Mouse (Mus musculus) left cerebral cortex, adult 18-20 months (tissue): ENCODE data around the gene Oas3. TPM values are rescaled to one million over a fixed set of nuclear protein-coding genes. Genes with fewer than 3 reads are reported as not detected.
A peak's percentile ranks its signal among the peaks of the same experiment; 100 is the strongest.

ENCODE experiments used
- DNase-seq, 2 experiments: peaks; one replicate each; pipeline ENCODE4 v3.0.0; 2021 to 2022; ENCODE audit warnings: low spot score in 2 of 2, mixed read lengths in 1 of 2
- total RNA-seq, 2 experiments: library from RNA; stranded (reverse); gene quantifications; 2 replicates each; pipeline ENCODE4 v1.2.3; 2021

The Oas3 gene
- total RNA-seq, 2 experiments from 2014 or later = not detected

DNA sequence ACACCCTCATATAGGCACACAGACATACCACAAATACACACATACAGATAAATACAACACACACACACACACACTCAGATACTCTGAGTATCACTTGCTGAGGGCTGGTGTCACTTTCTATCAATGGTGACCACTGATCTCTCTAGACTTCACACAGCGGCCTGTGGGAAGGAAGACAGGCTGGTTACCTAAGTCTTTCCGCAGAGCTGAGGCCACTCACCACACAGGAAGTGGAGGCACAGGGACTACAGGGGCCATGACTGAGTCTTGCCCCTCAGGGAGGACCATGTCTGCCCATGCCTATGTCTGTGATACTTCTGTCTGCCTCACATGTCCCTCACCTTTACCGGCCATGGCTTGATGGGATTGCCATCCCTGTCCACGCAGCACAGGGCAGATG is 23.2 kb downstream of the Oas3 start:
- no peak for DNase-seq

DNA sequence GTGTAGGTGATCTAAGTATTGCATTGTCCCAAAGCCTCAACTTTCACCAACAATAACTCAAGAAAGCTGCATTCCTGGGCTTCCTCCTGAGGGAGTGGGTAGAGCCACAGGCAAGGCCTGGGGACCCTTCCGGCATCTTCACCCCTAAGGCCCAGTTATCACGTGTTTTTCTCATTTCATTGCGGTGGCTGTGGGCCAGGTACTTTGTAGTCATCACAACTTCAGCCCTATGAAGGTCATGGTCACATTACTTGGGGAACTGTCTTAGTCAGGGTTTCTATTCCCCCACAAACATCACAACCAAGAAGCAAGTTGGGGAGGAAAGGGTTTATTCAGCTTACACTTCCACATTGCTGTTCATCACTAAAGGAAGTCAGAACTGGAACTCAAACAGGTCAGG is 24.7 kb downstream of the Oas3 start:
- no peak for DNase-seq

DNA sequence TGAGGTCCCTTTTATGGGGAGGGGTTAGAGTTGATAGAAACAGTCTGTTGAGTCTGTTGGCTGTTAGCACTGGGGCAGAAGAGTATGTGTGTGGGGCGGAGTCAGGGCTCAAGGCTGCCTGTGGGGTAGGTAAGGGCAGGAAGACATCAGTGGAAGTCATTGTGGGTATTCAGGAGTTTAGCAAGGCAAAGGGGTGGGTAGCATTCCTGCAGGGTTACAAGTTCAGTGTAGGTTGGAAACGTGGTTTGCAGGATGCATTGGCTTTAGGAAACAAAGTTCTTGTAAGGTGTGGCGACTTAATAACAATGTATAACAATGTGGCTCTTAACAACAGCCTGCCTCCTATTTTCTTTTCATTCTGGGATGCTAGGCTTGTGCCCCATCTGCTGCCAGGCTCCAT is 26.3 kb downstream of the Oas3 start:
- DNase-seq = no peak

DNA sequence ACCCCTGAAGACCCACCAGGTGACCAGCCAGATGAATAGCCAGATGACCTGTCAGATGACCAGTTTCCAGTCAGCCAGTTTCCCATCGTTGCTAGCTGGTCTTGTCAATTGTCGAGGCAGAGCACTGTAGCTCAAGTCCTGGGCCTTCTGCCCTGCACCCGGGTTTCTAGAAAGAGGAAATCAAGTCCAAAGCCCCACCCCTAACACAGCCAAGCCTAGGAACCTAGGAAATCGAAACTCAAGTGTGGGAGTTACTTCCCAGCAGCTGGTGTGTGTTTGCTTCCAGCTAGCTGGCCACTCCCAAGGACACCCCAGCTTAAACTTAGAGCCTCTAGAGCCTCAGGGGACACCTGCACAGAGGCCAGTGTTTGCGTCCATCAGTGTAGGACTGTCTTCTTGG is 27.8 kb downstream of the Oas3 start, which contains the start of gene Oas2:
TSS of gene Oas2 (minus strand) at position 166 of the 400 bp plus-strand sequence.
- no peak for DNase-seq

DNA sequence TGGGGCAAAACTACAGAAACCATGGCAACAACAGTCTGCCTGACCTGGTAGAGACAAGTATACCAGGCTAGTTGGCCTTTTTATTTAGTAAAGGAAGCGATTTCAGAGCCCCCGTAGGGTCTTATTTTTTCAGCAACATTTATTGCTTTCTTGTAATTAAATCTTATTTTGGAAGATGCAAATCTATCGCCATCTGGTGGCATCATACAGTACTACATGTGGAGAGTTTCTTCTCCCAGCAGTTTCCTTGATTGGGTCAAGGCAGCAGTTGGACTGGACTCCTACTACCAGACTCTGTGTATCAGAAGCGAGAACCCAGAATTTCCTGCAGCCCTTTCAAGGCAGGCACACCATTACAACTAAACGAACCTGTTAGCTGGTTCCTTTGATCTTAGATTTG is 31.0 kb downstream of the Oas3 start:
- peak; percentile 36 to 75 for DNase-seq

DNA sequence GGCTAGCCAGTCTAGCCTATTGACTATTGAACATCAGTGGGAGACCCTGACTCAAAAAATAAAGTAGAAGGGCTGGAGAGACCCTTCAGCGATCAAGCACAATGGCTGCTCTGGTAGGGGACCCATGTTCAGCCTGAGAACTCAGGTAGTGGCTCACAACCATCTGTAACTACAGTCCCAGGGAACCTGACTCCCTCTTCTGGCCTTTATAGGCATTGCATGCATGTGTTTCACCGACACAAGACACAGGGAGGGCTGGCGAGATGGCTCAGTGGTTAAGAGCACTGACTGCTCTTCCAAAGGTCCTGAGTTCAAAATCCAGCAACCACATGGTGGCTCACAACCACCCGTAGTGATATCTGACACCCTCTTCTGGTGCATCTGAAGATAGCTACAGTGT is 35.3 kb downstream of the Oas3 start:
- DNase-seq = peak; percentile 32 to 48

DNA sequence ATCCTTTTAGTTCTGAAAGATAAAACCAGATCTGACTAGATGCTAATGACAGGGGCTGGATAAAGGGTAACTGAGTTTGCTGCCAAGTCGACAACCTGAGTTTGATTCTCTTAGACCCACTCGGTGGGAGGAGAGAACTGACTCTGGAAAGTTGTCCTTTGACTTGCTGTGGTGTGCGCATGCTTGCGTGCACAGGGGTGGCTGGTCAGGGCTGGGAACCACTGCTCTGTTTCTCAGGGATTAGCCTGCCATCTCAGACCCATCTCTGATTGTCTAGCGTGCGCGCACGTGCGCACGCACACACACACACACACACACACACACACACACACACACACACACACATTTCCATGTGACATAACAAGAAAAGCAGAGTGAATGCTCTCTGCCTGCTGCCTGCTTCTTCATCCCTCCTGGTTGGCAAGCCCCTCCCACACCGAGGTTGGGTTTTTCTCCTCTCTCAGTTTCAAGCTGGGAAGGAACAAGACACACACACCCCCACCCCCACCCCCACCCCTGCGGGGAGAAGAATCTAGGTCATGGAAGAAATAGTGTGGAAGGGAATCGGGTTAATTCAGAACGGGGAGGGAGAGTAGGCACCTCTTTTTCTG is 43.0 kb downstream of the Oas3 start:
- no peak for DNase-seq

DNA sequence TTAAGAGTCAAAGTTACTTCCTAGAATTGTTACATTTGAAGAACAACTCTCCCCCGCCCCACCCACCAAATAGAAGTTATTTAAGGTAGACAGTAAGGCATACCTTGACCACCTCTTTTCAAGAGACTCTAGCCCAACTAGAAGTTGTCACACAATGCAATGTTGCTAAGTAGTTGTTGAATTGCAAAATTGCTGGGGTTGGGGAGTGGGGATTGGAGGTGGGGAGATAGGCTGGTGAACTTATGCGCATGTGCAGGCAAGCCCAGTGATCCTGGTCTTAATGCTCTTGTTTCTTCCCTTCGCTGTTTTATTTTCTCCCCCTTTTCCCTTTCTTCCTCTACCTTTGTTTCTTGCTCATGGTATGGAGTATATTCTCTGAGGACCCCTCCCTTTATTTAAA is 43.8 kb downstream of the Oas3 start:
- DNase-seq = no peak

DNA sequence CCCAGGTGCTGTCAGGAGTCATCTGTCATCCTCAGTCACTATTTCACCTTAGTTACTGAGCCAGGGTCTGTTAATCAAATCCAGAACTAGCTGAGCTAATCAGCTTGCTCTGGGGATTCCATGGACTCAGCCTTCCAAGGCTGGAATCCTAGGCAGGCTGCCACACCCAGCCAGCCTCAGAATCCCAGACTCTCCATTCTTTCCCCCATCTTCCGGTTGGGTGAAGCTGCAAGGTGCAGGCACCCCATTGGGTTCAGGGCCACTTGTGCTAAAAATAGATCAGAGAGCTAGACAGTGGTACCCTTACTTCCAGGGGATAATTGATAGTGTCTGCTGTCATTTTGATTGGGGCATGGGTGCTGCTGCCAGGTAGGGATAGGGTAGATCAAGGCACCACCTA is 44.7 kb downstream of the Oas3 start:
- no peak for DNase-seq

DNA sequence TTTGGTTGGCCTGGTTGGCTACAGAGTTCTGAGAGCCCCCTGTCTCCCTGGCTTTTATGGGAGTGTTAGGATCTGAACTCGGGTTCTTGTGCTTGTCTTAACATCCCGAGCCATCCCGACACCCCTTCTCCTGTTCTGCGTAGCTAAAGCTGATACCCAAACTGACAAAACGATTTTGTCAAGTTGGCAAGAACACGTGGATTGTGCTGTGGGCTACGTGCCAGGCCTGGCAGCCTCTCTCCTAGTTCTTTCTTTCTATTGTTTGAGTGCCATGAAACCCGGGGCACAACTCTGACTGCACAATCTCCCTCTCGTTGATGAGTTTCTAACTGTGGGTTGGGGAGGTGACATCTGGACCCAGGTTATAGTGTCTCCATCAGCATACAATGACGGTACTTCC is 48.1 kb downstream of the Oas3 start:
- DNase-seq = no peak

DNA sequence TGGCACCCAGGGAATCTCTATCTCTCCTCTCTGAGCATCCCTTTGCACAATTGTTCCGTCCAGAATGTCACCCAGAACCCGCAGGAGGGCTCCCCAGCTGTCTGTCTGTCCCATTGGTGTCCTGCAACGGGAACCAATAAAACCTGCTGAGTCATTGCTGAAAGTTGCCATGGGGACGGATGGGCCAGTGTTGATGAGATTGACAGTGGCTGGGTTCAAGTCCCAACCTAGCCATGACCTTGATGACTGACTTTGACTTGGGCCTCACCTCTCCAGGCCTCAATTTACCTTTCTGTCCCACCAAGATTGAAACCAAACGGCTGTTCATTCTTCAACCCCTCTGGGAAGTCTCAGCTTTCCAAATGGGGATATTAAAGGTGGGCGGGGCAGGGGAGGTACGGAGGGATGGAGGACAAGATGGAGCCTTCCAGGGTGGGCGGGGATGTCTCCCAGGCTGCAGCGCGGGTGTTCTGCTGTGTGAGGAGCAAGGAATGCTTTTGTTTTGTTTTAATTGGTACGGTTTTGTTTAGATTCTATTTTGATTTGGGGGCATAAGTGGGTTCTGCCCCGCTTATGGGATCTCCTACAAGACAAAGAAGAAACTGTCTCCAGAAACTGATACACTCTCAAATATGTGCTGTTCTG is 51.5 kb downstream of the Oas3 start:
- no peak for DNase-seq

DNA sequence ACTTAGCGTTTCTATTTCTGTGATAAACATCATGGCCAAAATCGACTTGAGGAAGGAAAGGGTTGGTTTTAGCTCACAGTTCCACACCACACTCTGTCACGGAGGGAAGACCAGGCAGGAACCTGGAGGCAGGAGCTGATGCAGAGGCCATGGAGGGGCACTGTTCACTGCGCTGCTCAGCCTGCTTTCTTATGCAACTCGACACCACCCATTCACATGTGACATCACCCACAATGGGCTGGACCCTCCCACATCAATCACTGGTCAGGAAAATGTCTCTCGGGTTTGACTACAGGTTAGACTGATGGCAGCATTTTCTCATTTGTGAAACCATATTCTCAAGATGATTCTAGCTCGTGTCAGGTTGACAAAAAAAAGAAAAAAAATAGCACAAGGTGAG is 56.5 kb downstream of the Oas3 start:
- DNase-seq = no peak

DNA sequence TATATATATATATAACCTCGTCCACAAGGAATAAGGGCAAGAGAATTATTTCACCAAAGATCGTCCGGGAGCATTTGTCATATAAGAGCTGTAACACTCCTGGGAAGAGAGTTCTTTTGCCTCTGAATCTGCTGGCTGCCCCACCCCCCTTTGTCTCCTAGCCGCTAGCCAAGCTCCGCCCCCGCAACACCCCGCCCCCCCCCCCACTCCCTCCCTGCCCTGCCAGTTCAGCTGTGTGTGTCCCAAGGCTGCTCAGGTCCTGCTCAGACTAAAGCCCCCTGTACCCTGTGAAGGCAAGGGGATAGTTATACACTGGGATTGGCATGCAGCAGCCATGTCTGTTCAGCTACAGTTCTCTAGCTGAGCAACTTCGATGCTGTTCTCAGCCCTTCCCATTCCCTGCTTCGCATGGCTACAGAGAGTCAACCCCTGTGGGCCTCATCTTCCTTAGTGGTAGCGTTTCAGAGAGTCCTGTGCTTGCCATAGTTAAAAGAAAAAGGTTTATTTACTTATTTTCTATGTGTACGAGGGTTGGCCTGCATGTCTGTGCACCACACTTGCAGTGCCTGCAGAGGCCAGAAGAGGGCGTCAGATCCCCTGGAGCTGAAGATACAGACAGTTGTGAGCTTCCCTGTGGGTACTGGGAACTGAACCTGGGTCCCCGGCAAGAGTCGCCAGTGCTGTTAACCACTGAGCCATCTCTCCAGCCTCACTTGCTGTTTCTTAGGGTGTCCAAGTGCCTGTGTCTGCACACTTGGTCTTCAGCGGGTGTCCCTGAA is 58.7 kb downstream of the Oas3 start:
- no peak for DNase-seq

DNA sequence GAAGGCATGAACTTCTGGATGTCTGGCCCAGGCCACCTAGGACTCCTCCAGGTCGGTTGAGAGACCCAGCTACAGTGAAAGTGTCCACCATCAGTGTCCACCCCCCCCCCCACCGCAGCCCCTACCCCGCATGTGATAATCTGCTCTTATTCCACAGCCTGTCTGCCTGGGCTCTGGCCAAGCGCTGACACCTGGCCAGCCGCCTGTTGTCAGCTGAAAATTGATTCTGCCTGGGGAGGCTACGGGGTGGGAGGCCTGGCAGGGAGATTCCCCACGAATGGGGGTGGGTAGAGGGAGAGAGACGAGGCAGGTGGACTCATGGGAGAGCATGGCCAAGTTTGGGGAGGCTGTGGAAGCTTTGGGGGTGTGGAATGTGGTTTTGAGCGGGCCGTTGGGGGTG is 60.3 kb downstream of the Oas3 start:
- no peak for DNase-seq

DNA sequence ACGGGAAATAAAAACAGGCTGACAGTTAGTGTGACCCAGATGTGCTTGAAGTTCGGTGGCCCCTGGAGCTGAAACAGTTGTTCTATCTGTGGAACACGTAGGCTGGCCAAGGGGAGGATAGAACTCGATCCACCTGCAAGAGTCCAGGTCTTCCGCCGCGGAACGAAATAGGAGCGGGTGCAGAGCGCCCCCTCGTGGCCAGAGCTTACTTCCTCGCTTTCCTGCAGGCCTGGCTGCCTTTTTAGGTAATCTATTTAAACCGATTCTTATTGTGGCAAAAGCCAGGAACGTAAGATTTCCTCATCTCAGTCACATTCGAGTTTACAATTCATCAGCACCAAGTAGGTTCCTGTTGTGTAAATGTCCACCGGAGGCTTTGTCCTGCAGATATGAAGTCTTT is 63.1 kb downstream of the Oas3 start:
- peak; percentile 83 to 89 for DNase-seq

DNA sequence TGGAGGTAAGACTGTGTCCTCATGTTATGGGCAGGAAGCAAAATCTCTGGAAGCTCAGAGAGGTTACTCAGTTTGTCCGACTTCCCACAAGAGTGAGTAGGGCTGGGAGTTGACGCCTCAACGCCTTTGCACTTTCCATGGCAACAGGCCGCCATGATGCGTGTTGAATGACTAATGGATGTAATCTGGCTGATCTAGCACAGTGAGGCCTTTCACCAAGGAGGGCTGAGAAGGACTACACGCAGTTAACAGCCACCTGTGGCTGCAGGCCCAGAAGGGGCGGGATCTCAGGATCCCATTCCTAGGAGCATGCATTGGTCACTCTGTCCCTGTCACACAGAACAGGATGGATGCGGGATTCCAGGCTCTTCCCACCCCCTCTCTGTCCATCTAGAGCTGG is 64.7 kb downstream of the Oas3 start:
- DNase-seq = no peak

DNA sequence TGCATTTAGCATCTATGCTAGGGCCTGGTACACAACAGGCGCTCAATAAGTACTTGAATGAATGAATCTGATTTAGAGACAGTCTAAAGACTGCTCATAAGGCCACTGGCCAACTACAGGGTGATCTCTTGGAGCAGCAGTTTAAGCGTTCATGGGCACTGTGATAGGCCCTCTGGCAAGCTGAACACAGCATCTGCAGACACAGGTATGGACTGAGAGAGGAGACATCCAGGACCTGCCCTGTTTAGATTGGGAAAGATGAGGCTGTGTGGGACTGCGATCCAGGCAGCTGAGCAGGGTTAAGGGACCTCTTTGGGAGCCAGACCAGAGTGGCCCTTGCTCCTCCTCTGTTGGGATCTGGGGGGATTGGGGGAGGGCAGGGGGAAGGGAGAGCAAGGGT is 65.6 kb downstream of the Oas3 start, which contains the start of gene Dtx1:
TSS of gene Dtx1 (minus strand) at position 101 of the 400 bp plus-strand sequence.
- DNase-seq = no peak

DNA sequence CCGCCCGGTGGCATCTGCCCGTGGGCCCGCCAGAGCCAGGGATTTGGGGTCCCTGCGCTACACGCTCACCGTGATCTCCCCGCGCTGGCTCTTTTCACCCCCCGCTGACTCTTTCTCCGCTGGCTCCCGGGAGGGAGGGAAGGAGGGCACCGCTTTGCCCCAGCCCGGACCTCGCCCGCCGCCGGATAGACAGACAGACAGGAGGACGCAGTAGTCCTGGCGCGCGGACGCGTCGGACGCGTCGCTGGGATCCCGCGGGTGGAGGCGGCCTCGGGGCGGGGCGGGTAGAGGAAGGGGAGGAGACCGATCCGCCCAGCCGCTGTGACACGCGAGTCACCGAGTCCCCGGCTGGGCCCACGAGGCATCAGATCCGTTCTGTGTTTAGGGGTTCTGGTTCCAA is 66.0 kb downstream of the Oas3 start:
- peak; percentile 82 to 88 for DNase-seq

DNA sequence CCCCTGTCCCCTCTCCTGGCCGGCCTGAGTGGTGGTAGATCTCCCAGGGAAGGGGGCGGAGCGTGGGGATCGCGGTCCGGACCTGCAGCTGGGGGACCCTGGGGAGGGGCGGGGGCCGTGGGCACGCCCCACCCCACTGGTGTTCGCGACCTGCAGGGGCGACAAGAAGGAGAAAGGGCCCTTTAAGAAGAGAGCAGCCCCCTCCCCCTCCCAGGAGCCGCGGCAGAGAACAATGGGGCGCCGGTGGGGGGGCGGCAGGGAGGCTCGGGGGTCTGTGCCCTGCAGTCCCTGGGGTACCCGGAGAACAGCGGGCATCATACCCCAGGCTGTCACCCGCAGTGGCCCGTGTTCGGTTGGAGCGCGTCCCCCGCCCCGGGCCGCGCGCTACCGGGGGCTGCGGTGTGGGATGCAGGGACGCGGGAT is 66.6 kb downstream of the Oas3 start:
- no peak for DNase-seq

DNA sequence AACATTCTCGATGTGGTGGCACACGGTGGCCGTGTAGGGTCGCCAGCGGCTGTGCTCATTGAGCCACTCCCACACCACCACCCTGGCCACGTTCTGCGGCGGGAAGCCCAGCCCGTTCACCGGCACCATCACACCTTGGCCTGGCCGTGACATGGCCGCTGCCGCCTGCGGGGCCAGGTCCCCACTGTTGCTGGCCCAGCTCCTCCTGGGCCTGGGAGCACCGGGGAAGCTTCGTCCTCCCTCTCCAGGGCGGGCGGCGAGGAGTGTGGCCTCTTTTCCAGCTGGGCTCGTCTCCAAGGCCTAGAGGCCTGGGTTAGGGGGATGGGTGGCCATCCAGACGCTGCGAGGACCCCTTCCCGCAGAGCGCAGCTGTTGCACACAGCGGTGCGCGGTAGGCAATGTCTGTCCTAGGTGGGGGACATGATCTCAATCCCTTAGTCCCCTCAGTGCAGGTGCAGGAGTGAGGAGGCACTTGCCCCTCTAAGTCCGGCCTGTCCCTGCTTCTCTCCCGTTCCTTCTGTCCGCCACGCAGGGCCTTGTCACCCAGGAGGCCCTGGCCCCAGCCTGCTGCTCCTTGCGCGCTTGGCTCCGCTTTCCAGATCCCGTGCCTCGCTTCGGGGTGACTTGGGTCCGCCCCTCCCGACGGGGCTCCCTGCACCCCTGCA is 67.2 kb downstream of the Oas3 start:
- peak in 1 of 2 experiments; percentile 50 for DNase-seq

DNA sequence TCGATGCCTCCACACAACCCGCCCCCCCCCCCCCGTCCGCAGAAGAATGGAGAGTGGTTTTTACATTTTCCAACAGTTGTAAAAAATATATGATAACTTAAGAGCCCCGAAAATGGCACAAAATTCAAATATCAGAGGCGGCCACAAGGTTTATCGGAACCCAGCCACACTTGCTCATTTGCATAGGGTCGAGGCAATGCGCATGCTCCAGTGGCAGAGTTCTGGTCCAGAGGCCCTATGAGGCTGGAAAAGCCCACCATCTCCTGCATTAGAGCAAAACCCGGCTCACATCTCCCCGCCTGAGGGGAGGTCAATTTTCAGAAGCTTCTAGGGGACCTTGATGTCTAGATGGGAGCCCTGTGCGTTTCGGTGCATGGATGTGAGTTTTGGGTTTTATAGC is 70.5 kb downstream of the Oas3 start:
- no peak for DNase-seq

DNA sequence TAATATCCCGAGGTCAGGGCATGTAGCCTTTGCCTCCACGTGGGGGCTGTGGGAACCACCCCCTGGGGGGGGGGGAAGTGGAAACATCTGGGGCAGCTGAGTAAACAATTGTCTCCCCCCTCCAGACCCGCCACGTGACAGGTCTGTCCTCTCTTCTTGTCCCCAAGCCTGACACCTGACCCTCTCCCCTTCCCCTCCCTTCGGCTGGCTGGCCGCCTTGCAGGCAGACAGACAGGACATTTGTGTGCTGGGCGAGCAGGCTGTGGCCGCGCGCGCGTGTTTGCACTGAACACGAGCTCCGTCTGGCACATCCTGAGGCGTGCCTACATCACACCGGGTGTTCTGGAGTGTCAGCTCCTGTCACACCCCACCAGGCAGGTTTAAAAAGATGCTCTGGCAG is 70.9 kb downstream of the Oas3 start:
- no peak for DNase-seq
